Mouse (Mus musculus): ENCODE data around the gene Gucy2e. TPM values are rescaled to one million over a fixed set of nuclear protein-coding genes. Genes with fewer than 3 reads are reported as not detected.

Gene Gucy2e
- polyA plus RNA-seq, 1 experiment from 2014 or later, result 0.69 TPM

DNA sequence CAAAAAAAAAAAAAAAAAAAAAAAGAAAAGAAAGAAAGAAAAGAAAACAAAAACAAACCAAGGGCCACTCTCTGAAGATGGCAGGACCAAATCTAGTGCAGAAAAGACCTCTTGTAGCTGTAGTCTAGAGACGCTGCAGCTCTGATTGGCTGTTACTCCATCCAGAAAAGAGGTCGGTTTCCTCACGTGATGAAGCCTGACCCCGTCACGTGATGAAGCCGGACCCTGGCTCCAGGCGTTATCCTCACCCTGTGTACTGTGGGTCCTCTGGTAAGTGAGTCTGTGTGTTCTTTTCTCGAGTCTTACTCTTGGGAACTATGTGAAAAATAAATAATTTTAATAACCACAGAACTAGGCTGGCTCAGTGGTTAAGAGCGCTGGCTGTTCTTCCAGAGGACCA, 28.6 kb upstream of the Gucy2e start:
- peaks cover 12% of the 10 kb centered on the region for H3K4me1 ChIP-seq (ENCODE audit: control insufficient read depth, insufficient read depth, low read depth, low read length)
- no peaks in the 10 kb centered on the region for H3K27me3 ChIP-seq (replicated peaks; ENCODE audit: control insufficient read depth, insufficient read depth, low read length)
- peak overlapping the region; percentile 47 for H3K4me2 ChIP-seq (ENCODE audit: low read length)
- no peaks in the 10 kb centered on the region for H3K36me3 ChIP-seq (ENCODE audit: control insufficient read depth, insufficient read depth, low read length)
- no peak overlapping the region for H3K4me3 ChIP-seq (ENCODE audit: low read length)
- 69% methylated on average over 9 of the region's 9 CpGs for WGBS
- no peak for ATAC-seq
- H3K9ac ChIP-seq (ENCODE audit: low read depth, low read length), result no peak overlapping the region
- H3K27ac ChIP-seq (ENCODE audit: low read depth, low read length), result no peak overlapping the region; the same call in 1 of the 2 replicates
- no peaks in the 10 kb centered on the region for H3K9me3 ChIP-seq (ENCODE audit: control insufficient read depth, low read length)

DNA sequence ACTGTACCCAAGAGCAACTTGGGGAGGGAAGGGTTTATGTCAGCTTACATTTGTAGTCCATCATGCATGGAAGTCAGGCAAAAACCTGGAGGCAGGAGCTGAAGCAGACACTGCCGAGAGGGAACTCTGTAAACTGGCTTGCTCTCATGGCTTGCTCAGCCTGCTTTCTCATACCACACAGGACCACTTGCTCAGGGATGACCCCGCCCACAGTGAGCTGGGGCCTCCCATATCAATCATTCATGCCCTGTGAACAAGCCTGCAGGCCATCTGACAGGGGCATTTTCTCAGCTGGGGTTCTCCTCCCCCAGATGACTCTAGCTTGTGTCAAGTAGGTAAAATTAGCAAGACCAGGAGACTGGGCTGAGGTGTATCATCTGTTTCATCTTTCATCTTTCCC, 27.4 kb upstream of the Gucy2e start:
- 59% methylated on average over 2 of the region's 2 CpGs for WGBS
- H3K4me3 ChIP-seq (ENCODE audit: low read length), result no peak overlapping the region
- H3K9me3 ChIP-seq (ENCODE audit: control insufficient read depth, low read length), result no peaks in the 10 kb centered on the region
- no peaks in the 10 kb centered on the region for H3K27me3 ChIP-seq (replicated peaks; ENCODE audit: control insufficient read depth, insufficient read depth, low read length)
- ATAC-seq, result no peak
- H3K4me1 ChIP-seq (ENCODE audit: control insufficient read depth, insufficient read depth, low read depth, low read length), result peaks cover 12% of the 10 kb centered on the region
- no peak overlapping the region for H3K27ac ChIP-seq (ENCODE audit: low read depth, low read length)
- no peak overlapping the region for H3K4me2 ChIP-seq (ENCODE audit: low read length)
- H3K9ac ChIP-seq (ENCODE audit: low read depth, low read length), result no peak overlapping the region
- no peaks in the 10 kb centered on the region for H3K36me3 ChIP-seq (ENCODE audit: control insufficient read depth, insufficient read depth, low read length)

DNA sequence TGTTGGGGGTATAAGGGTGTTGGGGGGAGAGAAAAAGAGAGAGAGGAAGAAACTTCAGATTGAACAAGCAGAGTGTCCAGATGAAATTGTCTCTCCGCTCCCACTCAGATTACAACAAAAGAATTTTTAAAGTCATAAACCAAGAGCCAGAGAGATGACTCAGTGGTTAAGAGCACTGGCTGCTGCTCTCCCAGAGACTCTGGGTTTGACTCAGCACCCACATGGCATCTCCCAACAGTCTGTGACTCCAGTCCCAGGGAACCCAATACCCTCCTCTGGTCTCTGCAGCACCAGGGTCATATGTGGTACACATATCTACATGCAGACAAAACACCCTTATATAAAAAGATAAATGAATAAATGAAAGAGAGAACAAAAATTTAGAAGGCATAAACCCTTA, 23.3 kb upstream of the Gucy2e start:
- no peak overlapping the region for H3K4me3 ChIP-seq (ENCODE audit: low read length)
- 100% methylated on average over 1 of the region's 1 CpGs for WGBS
- no peak for ATAC-seq

DNA sequence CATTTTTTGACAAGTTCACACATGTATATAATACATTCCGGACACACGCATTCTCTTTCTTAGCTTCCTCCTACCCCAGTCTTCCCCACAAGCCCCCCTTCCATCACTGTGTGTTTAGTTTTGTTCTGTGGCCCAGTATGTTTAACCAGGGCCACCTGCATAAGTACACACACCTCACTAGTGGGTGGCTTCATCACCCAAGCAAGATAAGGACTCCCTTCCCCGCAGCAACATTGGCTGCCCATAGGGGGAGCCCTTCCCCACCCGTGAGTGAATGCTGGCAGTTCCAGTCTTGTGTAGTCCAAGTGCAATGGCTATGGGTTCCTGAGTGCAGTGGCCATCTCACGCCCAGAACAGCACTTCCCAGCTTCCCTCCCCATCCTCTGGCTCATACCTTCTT, 21.5 kb upstream of the Gucy2e start:
- Histone ChIP-seq H3K9me3 (ENCODE audit: control insufficient read depth, low read length) (no peaks in the 10 kb centered on the region), H3K4me2 (ENCODE audit: low read length) (no peak overlapping the region), H3K4me3 (ENCODE audit: low read length) (no peak overlapping the region), H3K9ac (ENCODE audit: low read depth, low read length) (no peak overlapping the region), H3K4me1 (ENCODE audit: control insufficient read depth, insufficient read depth, low read depth, low read length) (no peaks in the 10 kb centered on the region), H3K27ac (ENCODE audit: low read depth, low read length) (no peak overlapping the region), H3K36me3 (ENCODE audit: control insufficient read depth, insufficient read depth, low read length) (no peaks in the 10 kb centered on the region), H3K27me3 (replicated peaks; ENCODE audit: control insufficient read depth, insufficient read depth, low read length) (no peaks in the 10 kb centered on the region)
- ATAC-seq, result 0 out of 2 replicates have a peak, but pooled peaks have one; percentile 48
- 54% methylated on average over 5 of the region's 5 CpGs for WGBS

More for the DNA sequence above, 23.3 kb upstream of the Gucy2e start:
- Histone ChIP-seq H3K9me3 (ENCODE audit: control insufficient read depth, low read length) (no peaks in the 10 kb centered on the region), H3K9ac (ENCODE audit: low read depth, low read length) (no peak overlapping the region), H3K27me3 (replicated peaks; ENCODE audit: control insufficient read depth, insufficient read depth, low read length) (no peaks in the 10 kb centered on the region), H3K27ac (ENCODE audit: low read depth, low read length) (no peak overlapping the region), H3K4me1 (ENCODE audit: control insufficient read depth, insufficient read depth, low read depth, low read length) (no peaks in the 10 kb centered on the region), H3K4me2 (ENCODE audit: low read length) (no peak overlapping the region), H3K36me3 (ENCODE audit: control insufficient read depth, insufficient read depth, low read length) (no peaks in the 10 kb centered on the region)

DNA sequence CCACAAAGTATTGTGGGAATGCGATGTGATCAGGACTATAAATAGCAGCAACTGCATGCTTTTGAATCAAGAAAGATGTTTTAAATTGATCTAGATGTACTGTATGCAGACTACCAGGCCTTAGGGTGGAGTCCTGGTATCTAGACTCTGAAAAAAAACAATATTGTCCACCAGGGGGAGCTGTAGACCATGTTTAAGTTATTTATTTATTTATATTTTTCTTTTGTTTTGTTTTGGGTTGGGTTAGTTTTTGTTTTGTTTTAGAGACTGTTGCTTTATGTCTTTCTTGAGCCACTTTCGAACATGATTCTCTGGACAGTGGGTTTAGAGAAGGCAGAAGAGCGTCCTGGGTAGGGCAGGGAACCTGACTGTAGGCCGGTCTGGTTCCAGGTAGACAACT, 21.0 kb upstream of the Gucy2e start:
- no peaks in the 10 kb centered on the region for H3K4me1 ChIP-seq (ENCODE audit: control insufficient read depth, insufficient read depth, low read depth, low read length)
- 54% methylated on average over 4 of the region's 4 CpGs for WGBS
- no peaks in the 10 kb centered on the region for H3K36me3 ChIP-seq (ENCODE audit: control insufficient read depth, insufficient read depth, low read length)
- H3K9ac ChIP-seq (ENCODE audit: low read depth, low read length), result no peak overlapping the region
- no peak overlapping the region for H3K4me3 ChIP-seq (ENCODE audit: low read length)
- H3K9me3 ChIP-seq (ENCODE audit: control insufficient read depth, low read length), result no peaks in the 10 kb centered on the region
- ATAC-seq, result 0 out of 2 replicates have a peak, but pooled peaks have one; percentile 27
- H3K27ac ChIP-seq (ENCODE audit: low read depth, low read length), result no peak overlapping the region
- H3K27me3 ChIP-seq (replicated peaks; ENCODE audit: control insufficient read depth, insufficient read depth, low read length), result no peaks in the 10 kb centered on the region
- H3K4me2 ChIP-seq (ENCODE audit: low read length), result no peak overlapping the region

DNA sequence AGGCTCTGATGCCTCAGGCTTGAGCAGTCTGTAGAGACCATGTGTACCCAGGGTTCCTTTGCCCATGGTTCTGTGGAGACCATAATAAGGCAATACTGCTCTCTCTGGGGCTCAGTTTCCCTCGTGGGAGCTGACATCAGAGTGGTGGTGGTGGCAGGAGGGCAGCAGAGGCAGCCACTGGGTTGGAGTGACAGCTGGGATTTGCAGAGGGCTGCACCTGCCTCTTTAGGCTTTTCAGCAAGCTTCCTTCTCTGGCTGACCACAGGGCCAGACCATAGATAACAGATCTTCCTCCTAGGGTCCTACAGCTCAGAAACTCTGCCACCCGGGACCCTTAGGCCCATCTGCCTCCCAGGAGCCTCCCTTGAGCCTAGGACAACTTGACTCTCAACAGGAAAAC, 20.2 kb upstream of the Gucy2e start:
- H3K36me3 ChIP-seq (ENCODE audit: control insufficient read depth, insufficient read depth, low read length), result no peaks in the 10 kb centered on the region
- H3K27ac ChIP-seq (ENCODE audit: low read depth, low read length), result no peak overlapping the region
- H3K9me3 ChIP-seq (ENCODE audit: control insufficient read depth, low read length), result no peaks in the 10 kb centered on the region
- no peak for ATAC-seq
- no peak overlapping the region for H3K9ac ChIP-seq (ENCODE audit: low read depth, low read length)
- WGBS, result 82% methylated on average over 2 of the region's 2 CpGs
- no peak overlapping the region for H3K4me3 ChIP-seq (ENCODE audit: low read length)
- H3K27me3 ChIP-seq (replicated peaks; ENCODE audit: control insufficient read depth, insufficient read depth, low read length), result no peaks in the 10 kb centered on the region
- H3K4me1 ChIP-seq (ENCODE audit: control insufficient read depth, insufficient read depth, low read depth, low read length), result no peaks in the 10 kb centered on the region
- H3K4me2 ChIP-seq (ENCODE audit: low read length), result no peak overlapping the region

DNA sequence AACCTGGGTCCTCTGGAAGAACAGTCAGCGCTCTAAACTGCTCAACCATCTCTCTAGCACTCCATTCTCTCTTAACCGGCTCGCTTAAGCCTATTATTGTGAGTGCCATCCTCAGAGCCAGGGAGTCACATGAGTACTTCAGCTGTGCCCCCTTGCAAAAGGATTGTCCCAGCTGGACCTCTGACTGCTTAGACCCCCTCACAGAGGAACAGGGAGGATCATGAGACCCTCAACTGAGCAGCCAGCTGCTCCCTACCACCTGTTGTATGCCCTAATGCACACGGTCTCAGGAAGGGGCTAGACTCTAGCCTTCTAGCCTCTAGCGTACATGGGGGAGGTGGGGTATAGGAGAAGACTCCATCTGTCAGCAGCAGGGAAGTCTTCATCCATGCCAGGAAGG, 18.0 kb upstream of the Gucy2e start:
- H3K4me2 ChIP-seq (ENCODE audit: low read length), result no peak overlapping the region
- no peak overlapping the region for H3K4me3 ChIP-seq (ENCODE audit: low read length)
- ATAC-seq, result no peak
- WGBS, result 65% methylated on average over 5 of the region's 5 CpGs
- no peaks in the 10 kb centered on the region for H3K9me3 ChIP-seq (ENCODE audit: control insufficient read depth, low read length)
- H3K9ac ChIP-seq (ENCODE audit: low read depth, low read length), result no peak overlapping the region
- no peaks in the 10 kb centered on the region for H3K4me1 ChIP-seq (ENCODE audit: control insufficient read depth, insufficient read depth, low read depth, low read length)
- H3K27me3 ChIP-seq (replicated peaks; ENCODE audit: control insufficient read depth, insufficient read depth, low read length), result no peaks in the 10 kb centered on the region
- no peak overlapping the region for H3K27ac ChIP-seq (ENCODE audit: low read depth, low read length)
- no peaks in the 10 kb centered on the region for H3K36me3 ChIP-seq (ENCODE audit: control insufficient read depth, insufficient read depth, low read length)

DNA sequence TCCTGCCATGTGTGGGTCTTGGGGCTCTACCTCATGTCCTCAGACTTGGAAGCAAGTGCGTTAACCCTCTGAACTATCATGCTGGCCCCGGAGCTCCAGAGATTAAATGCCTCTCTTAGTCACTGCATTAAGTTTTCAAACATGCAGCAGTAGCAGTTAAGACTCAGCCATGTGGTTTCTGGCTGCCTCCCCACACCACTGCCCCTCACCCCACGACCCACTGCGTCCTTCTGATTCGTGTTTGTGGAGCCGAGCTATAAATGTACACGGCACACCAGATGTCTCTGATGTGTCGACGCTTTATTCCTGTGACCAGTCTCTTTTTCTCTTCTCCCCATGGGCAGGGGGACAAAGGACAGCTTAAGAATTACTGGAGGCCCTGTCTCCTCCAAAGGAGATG, 16.3 kb upstream of the Gucy2e start:
- H3K27ac ChIP-seq (ENCODE audit: low read depth, low read length), result no peak overlapping the region
- no peaks in the 10 kb centered on the region for H3K4me1 ChIP-seq (ENCODE audit: control insufficient read depth, insufficient read depth, low read depth, low read length)
- H3K27me3 ChIP-seq (replicated peaks; ENCODE audit: control insufficient read depth, insufficient read depth, low read length), result no peaks in the 10 kb centered on the region
- no peaks in the 10 kb centered on the region for H3K36me3 ChIP-seq (ENCODE audit: control insufficient read depth, insufficient read depth, low read length)
- H3K9ac ChIP-seq (ENCODE audit: low read depth, low read length), result no peak overlapping the region
- no peak overlapping the region for H3K4me3 ChIP-seq (ENCODE audit: low read length)
- WGBS, result 47% methylated on average over 9 of the region's 9 CpGs
- no peaks in the 10 kb centered on the region for H3K9me3 ChIP-seq (ENCODE audit: control insufficient read depth, low read length)
- no peak overlapping the region for H3K4me2 ChIP-seq (ENCODE audit: low read length)
- no peak for ATAC-seq

DNA sequence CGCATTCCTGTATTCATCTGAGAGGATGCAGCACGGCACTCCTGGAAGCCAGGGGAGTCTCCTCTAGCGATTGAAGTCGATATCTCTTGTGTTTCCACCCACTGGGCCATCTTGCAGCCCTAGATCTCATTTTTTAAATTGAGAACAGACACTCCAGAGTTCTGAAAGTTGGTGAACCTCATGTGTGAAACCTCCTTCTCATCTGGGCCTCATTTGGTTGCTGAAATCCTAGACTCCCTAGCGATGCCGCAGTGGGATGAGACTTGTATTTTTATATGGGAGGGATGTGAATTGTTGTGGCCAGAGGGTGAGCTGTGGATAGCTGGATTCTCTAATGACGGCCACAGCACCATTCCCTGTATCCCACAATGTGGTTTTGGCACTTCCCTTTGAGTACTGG, 15.1 kb upstream of the Gucy2e start:
- Histone ChIP-seq H3K36me3 (ENCODE audit: control insufficient read depth, insufficient read depth, low read length) (no peaks in the 10 kb centered on the region), H3K4me2 (ENCODE audit: low read length) (no peak overlapping the region), H3K27me3 (replicated peaks; ENCODE audit: control insufficient read depth, insufficient read depth, low read length) (no peaks in the 10 kb centered on the region), H3K4me1 (ENCODE audit: control insufficient read depth, insufficient read depth, low read depth, low read length) (no peaks in the 10 kb centered on the region), H3K4me3 (ENCODE audit: low read length) (no peak overlapping the region), H3K9ac (ENCODE audit: low read depth, low read length) (no peak overlapping the region), H3K9me3 (ENCODE audit: control insufficient read depth, low read length) (no peaks in the 10 kb centered on the region), H3K27ac (ENCODE audit: low read depth, low read length) (no peak overlapping the region)
- ATAC-seq, result no peak
- 88% methylated on average over 7 of the region's 7 CpGs for WGBS
